Mouse (Mus musculus): ENCODE data around the gene Supt4a.
A peak's percentile ranks its signal among the peaks of the same experiment; 100 is the strongest.

Supt4a gene

DNA sequence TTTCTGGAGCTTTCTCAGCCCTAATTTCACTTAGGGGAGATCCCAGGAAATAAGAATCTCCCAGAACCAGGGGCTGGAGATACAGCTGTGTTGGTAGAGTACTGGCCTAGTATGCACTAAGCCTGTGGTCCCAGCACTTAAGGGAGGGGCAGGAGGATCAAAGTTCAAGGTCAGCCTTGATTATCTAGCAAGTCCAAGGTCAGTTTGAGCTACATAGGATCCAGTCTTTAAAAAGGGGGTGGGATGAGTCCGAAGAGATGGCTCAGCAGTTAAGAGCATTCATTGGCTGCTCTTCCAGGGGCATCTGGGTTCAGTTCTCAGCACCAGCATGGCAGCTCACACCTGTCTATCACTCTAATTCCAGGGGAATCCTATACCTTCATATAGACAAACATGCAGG, 15.0 kb downstream of the Supt4a start:
- DNase-seq: no peak

DNA sequence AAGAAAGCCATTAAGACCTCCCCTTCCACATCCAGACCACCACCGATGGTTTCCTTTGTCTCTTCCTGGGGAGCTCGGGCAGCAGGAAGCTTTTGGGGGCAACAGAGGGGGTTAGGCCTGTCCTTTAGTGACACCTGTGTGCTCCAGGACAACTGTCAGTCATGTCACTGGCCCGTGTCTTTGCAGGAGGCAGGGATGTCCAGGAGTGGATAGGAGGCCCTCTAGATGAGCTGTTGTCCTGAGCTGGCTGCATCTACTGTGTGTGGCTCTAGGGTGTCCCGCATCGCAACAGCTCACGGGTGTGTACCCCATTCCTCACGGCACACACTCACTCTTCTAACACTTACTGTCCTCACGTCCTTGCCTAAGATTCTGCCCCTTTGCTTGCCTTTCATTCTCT, 15.9 kb downstream of the Supt4a start:
- peak; percentile 66 for DNase-seq

DNA sequence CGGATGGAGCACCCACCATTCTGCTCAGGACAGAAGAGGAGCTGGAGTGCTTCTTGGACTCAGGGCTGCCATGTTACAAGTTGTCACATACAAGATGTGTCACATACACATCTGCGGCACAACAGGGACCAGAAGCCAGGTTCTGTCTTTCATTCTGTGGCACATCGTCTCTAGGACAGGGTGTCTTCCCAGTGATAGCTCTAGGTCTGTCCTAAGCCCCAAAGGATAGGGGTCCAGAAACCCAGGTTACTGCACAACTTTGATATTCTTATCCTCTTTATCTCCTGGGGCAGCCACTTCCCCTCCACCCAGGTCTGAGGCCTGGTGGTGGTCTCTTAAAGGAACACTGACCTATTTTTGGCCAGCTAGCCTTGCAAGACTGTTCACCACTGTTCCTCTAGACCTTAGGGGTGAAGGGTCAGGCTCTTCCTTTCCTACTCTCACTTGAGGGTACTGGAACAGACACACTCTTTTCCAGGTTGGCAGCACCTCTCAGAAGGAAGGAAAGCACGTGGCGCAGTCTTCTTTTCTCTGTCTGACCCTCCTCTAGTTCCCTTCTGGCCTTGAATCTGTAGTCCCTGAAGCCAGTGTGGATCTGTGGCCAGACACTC, 16.6 kb downstream of the Supt4a start:
- peak; percentile 63 for DNase-seq

DNA sequence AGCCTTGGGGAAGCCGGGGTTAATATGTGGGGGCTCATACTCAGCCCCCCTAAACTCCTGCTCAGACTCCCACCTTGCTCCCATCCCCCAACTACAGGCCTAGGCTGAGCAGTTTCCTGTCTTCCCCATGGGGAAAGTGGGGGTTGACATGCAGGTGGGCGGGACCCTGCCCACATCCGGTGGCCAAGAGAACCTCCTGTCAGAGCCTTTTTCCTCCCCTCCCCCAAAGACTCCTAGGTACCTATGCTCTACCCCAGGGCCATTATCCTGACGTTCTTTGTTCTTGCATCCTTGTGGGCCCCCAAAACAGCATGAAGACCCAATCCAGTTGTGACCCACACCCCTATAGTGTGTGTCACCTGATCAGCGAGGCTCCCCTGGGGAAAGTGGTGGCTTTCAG, 17.3 kb downstream of the Supt4a start:
- peak; percentile 94 for DNase-seq

DNA sequence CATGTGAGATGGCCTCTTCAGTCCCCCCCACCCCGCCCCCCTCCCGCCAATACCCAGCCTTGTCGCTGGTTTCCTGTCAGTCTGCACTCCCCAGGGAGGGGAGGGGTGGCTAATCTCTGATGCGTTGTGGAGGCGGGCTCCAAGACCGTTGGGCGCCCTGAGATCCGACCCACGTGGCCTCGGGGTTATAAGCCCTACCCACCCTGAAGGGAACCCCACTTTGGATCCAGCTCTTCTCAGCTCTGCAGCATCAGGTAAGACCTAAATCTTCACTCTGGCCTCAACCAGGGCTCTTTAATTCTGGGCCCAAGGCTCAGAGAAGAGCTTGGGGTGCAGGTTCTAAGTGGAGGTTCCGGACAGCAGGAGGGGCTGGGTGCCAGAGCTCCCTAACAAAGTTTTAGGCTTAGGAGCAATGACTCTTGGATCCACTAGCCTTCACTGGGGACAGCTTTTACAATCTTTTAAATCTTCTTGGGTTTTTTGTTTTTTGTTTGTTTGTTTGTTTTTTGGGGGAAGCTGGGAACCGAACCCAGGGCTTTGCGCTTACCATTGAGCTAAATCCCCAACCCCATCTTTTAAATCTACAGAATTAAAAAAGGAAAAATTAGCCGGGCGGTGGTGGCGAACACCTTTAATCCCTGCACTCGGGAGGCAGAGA, 18.1 kb downstream of the Supt4a start:
- DNase-seq: peak; percentile 98

DNA sequence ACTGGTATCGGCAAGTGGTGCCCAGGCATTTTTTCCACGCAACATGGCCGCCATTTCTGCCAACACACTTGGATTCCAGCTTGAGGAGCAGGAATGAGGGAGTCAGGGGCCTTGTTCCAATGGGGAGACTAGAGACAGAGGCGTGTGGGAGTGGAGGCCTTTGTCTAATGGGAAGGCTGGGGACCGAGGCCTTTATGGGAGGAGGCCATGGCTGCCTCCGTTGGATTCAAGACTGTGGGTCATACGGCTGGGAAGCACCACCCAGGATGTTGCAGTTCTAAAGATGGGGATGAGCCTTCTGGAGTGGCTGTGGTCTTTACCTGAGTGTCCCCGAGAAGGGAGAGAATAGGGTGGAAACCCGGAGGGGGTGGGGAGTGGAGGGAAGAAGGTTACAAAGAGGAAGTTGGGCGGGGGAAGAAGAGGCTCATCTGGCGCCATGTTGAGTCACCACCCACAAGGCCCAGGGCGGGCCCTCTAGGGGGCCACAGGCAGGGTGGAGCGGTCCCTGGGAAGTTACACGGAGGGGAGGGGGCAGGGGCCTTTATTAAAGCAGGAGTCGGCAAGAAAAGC, 19.0 kb downstream of the Supt4a start:
- DNase-seq: peak; percentile 86

DNA sequence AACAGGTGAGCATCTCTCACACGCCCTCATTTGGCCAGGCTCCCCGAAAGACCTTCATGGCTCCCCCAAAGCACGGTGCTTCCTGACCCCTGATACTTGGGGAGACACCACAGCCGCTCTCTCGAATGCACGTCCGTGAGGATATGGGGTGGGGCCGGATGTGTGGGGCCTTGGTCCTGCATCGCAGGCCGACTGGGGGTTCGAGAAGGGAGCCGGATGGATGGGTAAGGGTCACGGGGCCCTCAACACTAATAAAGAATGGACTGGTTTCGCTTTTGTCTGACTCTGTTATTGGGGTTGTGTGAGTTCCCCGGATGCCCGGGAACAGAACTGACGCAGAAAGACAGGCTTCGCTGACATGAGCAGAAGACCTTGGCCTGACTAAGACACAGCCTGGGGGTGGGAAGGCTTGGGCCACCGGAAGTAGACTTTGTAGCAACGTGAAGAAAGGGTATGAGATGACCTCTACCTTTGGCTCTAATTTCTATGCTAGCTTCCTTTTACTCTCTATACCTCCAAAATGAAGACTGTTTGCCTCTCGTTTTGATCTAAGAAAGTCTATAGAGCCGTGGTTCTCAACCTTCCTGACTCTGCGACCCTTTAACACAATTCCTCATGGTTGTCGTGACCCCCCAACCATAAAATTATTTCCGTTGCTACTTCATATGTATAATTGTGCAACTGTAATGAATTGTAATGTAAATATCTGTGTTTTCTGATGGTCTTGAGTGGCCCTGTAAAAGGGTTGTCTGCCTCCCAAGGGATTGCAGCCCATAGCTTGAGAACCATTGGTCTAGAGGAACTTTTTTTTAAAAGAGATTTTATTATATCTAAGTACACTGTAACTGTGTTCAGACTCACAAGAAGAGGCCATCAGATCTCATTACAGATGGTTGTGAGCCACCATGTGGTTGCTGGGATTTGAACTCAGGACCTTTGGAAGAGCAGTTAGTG, 19.9 kb downstream of the Supt4a start:
- peak; percentile 72 for DNase-seq

DNA sequence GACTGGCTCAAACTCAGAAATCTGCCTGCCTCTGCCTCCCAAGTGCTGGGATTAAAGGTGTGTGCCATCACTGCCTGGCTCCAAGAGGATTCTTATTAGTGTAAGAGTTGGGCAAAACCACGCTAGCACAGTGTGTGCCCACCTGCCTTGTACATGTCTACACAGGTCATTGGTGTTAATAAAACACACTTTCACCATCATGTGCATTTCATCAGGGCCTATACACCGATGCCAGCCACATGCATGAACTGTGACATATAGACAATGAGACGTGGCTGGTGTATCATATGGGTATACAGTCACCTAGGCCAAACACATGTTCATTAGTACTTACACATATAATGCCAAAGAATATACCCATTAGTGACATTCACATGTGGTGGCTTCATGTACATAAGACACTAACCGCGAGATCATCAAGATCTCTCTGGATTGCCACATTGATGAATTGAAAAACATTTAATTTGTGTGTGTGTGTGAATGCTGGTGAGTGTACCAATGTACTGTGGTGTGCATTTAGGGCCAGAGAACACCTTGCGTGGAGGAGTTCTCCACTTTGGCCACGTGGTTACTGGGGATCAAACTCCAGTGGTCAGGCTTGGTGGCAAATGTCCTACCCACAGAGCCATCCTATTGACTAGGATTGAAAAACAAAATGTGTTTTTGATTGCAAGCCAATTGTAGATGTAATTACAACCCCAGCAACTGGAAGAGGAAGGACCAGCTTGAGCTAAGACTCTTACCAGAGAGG, 21.0 kb downstream of the Supt4a start:
- peak; percentile 63 for DNase-seq

DNA sequence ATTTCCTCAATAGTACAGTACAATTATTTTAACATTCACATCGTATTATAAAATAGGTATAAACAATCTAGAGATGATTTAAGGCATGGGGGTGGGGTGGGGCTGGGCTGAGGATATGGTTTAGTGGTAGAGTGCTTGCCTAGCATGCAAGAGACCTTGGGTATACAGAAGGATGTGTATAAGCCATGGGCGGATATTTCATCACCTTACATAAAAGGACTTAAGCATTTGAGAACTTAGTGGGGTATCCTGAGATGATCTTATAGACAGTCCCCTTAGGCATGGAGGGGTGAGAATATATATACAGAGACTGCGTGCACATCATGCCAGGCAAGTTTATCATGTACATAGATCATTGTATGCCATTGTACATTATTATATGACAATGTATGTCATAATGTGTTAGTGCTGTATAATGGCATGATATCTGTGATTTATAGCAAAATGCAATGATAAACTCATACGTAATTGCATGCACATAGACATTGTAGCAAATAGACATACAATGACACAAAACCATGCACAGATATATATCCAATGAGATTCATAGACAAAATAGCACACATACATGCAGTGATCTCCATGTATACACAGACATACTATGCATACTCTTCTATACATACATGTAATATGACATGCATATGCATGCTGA, 21.7 kb downstream of the Supt4a start:
- DNase-seq: peak; percentile 46

DNA sequence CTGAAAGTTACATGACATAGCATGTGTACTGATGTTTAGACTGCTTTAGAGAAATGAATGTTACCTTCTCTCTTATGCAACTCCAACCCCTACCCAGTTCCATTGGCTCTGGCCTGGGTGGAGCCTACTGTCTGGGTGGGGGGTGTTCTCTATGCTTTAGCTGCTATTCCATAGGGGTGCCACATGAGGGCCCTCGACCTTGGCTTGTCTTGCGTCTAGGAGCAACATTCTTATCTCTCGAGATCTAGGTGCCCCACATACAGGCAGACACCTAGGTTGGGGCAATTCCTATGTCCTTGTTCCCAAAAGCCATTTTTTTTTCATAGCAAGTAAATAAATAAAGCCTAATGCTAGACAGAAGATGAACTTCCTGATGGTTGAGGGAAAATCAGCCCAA, 22.3 kb downstream of the Supt4a start:
- peak; percentile 89 for DNase-seq

DNA sequence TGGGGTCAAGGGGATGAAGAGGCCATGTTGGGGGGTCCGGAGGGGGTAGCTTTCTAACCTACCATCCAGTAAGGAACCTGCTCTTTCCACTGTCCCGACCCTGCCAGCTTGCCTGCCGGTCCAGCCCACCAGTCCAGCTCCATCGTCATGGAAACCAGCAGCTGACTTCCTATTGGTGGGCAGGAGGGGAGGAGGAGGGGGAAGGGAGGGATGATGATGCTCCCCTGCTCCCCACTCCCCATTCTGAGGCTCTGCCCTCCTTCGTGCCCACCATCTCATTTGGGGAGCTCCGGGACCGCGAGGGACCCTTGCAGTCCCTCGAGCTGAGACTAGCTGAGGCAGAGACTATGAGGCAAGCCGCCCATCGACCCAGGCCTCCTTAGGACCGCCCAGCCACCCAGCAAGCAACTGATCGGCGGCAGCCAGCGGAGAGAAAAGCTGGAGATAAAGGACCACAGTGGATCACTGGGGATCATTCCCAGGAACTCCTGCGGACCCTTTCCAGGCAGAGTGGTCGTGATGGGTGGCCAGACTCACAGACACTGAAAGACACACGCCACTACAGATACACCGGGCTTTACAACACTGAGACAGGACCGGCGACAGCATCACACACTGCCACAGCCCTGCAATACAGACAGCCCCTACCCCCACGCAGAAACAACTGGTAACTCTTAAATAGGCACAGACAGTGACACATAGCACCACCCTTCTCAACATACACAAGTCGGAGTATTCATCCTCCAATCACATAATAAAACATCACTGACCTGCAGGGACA, 23.1 kb downstream of the Supt4a start, which contains the start of gene Tspoap1:
TSS of gene Tspoap1 (plus strand) at position 241 of the 781 bp plus-strand sequence.
- peak; percentile 55 for DNase-seq

DNA sequence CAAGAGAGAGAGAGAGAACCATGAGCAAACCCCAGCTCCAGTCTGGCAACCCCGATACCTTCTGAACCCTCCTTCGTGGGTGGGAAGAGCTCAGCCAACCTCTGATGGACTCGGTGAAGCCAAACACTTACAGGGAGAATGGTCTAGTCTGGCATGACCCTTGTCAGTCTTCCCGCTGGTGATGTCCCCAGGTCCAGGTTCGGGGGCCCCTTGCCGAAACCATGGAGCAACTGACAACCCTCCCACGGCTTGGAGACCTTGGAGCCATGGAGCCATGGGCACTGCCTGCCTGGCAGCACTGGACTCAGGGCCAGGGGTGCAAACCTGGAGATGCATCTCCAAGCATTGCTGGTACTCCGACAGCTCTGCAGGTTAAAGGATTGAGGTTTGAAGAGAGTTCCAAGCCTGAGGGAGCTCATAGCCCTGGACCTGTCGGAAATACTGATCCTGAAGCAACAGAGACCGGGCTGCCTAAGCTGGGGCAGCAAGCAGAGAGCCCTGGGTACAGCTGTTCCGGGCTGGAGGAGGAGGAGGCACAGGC, 23.9 kb downstream of the Supt4a start:
- no peak for DNase-seq

DNA sequence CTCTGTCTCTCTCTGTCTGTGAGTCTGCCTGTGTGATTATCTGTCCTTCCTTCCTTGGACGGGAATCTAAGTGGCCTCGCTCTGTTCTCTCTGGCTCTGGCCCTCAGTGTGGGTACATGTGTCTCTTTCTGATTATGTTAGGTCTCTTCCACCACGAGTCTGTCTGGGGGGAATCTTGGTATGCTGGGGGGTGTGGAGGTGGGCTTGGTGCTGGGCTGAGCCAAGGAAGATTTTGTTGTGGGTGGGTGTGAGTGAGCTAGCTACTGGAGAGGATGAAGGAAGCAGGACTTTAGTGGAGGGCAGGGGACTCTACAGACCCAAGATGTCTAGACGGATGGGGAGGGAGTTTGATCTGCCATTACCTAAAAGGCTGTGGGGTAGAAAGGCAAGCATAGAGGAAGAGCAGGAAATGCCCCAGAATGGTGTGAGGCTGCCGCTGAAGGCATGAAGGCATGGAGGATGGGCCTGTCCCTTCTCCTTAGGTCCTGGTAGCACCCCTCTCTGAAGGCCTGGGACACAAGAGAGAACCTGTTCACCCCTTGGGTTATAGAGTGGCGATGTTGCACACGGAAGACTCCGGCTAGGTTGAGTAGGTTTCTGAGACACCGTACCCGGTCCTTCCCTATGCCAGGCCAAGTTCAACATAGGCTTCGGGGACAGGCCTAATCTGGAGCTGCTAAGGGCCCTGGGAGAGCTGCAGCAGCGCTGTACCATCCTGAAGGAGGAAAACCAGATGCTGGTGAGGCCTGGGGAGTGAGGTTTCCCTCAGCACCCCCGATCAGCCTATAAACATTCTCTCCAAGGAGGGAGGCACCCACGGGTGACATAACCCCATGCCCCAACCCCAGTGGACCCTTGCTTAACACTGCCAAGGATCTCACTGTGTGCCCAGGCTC, 24.7 kb downstream of the Supt4a start:
- no peak for DNase-seq

DNA sequence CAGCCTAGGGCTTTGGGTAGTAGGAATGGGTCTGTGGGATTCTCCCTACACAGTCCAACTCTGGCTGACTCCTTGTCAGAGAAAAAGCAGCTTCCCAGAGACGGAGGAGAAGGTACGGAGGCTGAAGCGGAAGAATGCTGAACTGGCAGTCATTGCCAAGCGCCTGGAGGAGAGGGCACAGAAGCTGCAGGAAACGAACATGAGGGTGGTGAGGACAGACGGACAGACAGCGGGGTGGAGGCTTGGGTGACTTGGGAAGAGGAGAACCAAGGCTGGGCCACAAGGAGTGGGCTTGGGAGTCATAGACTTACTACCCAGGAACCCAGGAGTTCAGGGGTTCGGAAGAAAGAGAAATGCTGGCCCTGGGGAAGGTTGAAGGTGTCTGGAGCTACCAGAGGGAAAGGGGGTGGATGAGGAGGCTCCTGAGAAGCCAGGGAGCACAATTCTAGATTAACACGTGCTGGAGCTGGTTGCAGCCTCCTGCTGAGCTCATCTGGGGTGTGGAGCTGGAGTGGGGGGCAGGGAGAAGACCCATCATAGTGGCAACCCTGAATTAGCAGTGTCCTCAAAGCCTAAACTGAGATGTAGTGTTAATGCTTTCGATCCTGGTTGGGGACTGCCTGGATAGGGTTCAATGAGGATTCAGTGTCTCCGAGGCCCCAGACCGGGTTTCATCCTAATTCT, 25.5 kb downstream of the Supt4a start:
- DNase-seq: no peak

DNA sequence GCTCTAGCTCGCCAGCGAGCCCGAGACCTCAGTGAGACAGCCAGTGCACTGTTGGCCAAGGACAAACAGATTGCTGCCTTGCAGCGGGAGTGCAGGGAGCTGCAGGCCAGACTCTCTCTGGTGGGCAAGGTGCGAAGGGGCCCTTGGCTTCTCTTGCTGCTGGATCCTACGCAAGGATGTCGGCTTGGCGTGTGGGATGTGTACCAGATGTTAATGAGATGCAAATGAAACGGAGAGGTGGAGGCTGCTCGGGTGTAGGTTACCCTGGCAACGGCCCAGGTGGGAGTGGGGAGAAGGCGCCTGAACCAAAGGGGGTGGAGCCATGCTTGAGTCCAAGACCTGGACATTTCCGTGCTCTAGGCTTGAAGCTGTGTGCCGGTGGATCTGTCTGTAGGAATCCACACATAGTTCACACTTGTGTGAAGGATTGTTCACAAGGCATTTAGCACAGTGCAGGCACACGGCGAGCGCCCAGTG, 26.2 kb downstream of the Supt4a start:
- DNase-seq: no peak

DNA sequence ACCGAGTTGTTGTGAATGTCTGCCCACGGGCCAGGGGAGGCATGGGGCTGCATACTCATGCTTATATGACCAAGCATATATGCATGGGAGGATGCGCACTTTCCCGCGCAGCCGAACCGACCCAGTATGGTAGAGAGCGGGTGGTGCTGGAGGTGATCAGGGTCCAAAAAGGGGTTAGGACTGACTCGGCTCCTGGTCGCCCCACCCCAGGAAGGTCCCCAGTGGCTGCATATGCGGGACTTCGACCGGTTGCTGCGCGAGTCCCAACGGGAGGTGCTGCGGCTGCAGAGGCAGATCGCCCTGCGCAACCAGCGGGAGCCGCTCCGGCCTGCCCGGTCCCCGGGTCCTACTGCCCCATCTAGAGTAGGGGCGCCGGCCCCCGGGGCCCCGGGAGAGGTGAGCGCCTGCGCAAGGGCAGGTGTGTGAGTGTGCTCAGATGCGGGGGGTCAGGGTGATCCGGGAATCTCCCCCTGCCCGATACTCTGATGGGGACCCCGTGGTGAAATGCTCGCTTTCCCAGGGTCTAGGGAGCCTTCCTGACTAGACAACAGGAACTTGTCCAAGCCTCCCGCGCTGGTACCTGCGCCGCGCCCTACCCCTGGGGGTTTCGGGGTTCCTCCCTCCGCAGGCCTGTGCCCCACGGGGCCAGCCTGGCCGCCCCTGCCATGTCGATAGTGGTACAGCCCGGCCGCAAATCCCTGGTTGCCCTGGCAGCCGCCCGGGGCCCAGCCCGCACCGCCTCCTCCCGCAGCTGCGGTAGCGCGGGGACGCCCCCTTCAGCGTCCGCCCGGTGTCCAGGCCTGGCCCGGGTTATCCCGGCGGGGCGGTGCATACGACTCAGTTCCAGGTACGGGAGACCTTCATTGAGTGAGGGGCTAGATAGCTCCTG, 26.9 kb downstream of the Supt4a start:
- peak; percentile 22 for DNase-seq

DNA sequence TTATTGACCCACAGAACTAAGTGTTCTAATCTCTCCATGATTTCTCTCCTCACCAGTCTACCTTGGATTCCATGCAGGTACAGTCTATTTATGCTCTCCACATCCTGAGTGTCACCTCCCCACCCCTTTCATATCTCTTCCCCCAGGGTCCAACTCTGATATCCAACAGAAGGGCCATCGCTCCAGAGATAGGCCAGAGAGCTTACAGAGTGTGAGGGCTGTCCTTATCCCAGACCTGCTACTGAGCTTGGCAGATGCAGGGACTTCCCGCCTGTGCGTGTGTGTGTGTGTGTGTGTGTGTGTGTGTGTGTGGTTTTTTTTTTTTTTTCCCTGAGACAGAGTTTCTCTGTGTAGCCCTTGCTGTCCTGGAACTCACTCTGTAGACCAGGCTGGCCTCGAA, 31.4 kb downstream of the Supt4a start:
- no peak for DNase-seq

DNA sequence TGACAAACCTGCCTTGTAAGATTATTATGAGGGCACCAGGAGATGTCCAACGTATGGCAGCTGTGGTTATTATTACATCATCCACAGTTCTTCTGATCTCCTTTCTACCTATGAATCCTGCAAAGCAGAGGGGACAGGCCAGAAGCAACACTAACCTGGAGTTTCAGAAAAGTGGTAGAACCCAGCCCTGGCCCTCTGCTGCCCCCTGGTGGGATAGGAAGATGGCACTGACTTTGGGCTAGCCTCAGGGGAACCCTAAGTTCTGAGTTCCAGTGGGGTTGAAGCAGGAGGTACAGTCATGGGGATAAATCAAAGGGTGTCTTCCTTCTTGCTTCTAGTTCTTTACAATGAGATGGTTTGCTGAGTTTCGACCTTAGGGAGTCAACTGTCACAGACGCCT, 33.6 kb downstream of the Supt4a start:
- peak; percentile 89 for DNase-seq
